Mouse (Mus musculus) midbrain, embryonic 10.5 days (tissue): ENCODE results near the gene Spz1. TPM values are rescaled to one million over a fixed set of nuclear protein-coding genes. Genes with fewer than 3 reads are reported as not detected.
A peak's percentile ranks its signal among the peaks of the same experiment; 100 is the strongest.

ENCODE experiments used
- DNase-seq: peaks from one replicate; pipeline ENCODE4 v3.0.0-alpha.2; 2017; ENCODE audit warnings: low spot score
- H3K27ac ChIP-seq: fragments of 300-500 bp; sonication (generic); replicated peaks from 2 replicates; pipeline ENCODE4 v1.5.1; 2016; ENCODE audit warnings: mild to moderate bottlenecking
- H3K27me3 ChIP-seq: fragments of 300-500 bp; sonication (generic); 2 replicates; pipeline ENCODE4 v1.6.1; 2016; ENCODE audit warnings: low read depth, mild to moderate bottlenecking; ENCODE audit not compliant: poor library complexity, severe bottlenecking
- H3K36me3 ChIP-seq: fragments of 300-500 bp; sonication (generic); 2 replicates; pipeline ENCODE4 v1.6.1; 2016; ENCODE audit warnings: mild to moderate bottlenecking, moderate library complexity
- H3K4me1 ChIP-seq: fragments of 300-500 bp; sonication (generic); 2 replicates; pipeline ENCODE4 v1.6.1; 2016
- H3K4me3 ChIP-seq: fragments of 300-500 bp; sonication (generic); 2 replicates; pipeline ENCODE4 v1.5.1; 2016; ENCODE audit warnings: mild to moderate bottlenecking, moderate library complexity
- H3K9me3 ChIP-seq: fragments of 300-500 bp; sonication (generic); replicated peaks from 2 replicates; pipeline ENCODE4 v1.6.1; 2016; ENCODE audit warnings: mild to moderate bottlenecking
- WGBS: fragments of 180-500 bp; shearing (Covaris S2); methylation state at CpG from one replicate; pipeline ENCODE4 v1.1.7; 2016; 5-methylcytosine and 5-hydroxymethylcytosine counted together
- polyA plus RNA-seq: library from polyadenylated mRNA; unstranded; fragments of >200 nt; fragmentation: Nextera tagmentation; extraction: Ambion mirVana; gene quantifications from 2 replicates; pipeline ENCODE4 v1.2.1, GENCODE M21; 2016

Spz1 gene
- polyA plus RNA-seq, 1 experiment from 2014 or later: not detected

- Histone ChIP-seq H3K9me3 (no peaks in the 10 kb centered on the region), H3K36me3 (no peaks in the 10 kb centered on the region), H3K27me3 (no peaks in the 10 kb centered on the region), H3K4me1 (peaks cover 51% of the 10 kb centered on the region), H3K27ac (peak overlapping the region; percentile 80), H3K4me3 (0 out of 2 replicates have a peak overlapping the region, but pooled peaks have one; percentile 12)
- DNase-seq: peak; percentile 54
- 25% methylated on average over 3 of the region's 3 CpGs for WGBS
Measured at GRCm38 (mm10) chr13:92593731-92594396, 17.9 kb upstream of the Spz1 start.

DNA sequence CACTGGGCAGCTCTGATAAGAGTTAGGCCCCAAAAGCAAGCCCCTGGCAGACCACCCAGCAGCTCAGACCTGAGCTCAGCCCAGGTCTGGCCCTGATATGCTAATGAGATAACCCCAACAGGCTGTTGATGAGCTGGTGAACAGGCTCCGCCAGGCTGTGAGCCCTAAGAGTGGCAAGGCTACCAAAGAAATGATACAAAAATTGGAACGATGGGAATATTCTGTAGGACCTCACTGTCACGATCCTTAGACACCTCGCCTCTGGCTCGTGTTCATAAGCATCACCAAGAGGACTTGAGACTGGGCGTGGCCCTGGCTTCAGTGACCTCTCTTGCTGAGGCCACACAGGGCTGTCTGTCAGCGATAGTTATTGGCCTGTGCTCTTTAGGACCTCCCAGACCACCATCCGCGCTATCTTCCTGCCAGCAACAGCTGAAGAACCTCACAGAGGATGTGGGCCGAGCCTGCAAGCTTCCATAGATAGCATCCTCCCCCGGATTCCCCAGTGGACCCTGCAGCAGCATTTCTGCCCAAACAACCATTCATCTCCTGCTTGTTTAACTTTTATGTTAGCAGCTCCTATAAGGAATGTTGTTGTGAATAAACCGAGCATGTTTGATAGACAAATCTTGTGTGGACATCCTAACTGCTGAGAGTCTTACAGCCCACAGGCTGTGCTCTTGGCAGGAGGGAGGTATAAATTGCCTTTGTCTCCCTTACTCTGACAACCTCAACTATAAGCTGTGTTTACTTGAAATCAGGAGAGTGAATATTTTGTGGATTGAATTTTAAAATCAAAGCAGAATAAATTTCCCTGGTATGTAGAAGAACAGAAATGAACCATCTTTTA lies 17.0 kb upstream of the Spz1 start:
- Histone ChIP-seq H3K4me1 (peaks cover 51% of the 10 kb centered on the region), H3K36me3 (no peaks in the 10 kb centered on the region), H3K9me3 (no peaks in the 10 kb centered on the region), H3K27me3 (no peaks in the 10 kb centered on the region), H3K27ac (peak overlapping the region; percentile 80), H3K4me3 (peak overlapping the region; percentile 4; the same call in 1 of the 2 replicates)
- WGBS: 24% methylated on average over 12 of the region's 12 CpGs
- DNase-seq: peak; percentile 71

GRCm38 (mm10) chr13:92592268-92592785 lies 16.4 kb upstream of the Spz1 start:
- no peak overlapping the region; the same call in 1 of the 2 replicates for H3K4me3 ChIP-seq
- H3K27me3 ChIP-seq: no peaks in the 10 kb centered on the region
- H3K9me3 ChIP-seq: no peaks in the 10 kb centered on the region
- H3K4me1 ChIP-seq: peaks cover 53% of the 10 kb centered on the region
- WGBS: 35% methylated on average over 5 of the region's 5 CpGs
- H3K36me3 ChIP-seq: no peaks in the 10 kb centered on the region
- H3K27ac ChIP-seq: peak overlapping the region; percentile 80
- DNase-seq: no peak

- 75% methylated on average over 3 of the region's 3 CpGs for WGBS
- Histone ChIP-seq H3K36me3 (no peaks in the 10 kb centered on the region), H3K4me1 (peaks cover 55% of the 10 kb centered on the region), H3K27me3 (no peaks in the 10 kb centered on the region), H3K4me3 (no peak overlapping the region), H3K27ac (peak overlapping the region; percentile 39; the same call in 1 of the 2 replicates), H3K9me3 (no peaks in the 10 kb centered on the region)
- no peak for DNase-seq
Measured at GRCm38 (mm10) chr13:92591225-92591624, 15.3 kb upstream of the Spz1 start.

- Histone ChIP-seq H3K27ac (0 out of 2 replicates have a peak overlapping the region, but pooled peaks have one; percentile 46), H3K27me3 (no peaks in the 10 kb centered on the region), H3K4me3 (no peak overlapping the region), H3K36me3 (no peaks in the 10 kb centered on the region), H3K9me3 (no peaks in the 10 kb centered on the region), H3K4me1 (peaks cover 35% of the 10 kb centered on the region)
- no peak for DNase-seq
Measured at GRCm38 (mm10) chr13:92589255-92589654, 13.3 kb upstream of the Spz1 start.

DNA sequence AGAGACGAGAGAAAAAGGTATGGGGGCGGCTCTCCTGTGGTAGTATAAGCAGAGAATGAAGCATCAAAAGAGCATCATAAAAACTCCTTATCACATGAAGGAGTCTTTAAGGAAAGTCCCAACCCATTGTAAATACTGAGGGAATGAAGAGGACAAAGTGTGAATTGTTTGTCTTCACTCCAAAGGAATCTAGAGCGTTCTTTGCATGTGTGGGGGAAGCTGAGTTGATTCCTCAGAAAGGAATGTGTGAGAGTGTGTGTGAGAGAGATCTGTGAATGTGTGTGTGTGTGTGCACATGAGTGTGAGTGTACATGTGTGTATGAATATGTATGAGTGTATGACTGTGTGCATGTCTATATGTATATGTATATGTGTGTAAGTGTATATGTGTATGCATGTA lies 12.7 kb upstream of the Spz1 start:
- H3K27ac ChIP-seq: no peak overlapping the region
- H3K9me3 ChIP-seq: no peaks in the 10 kb centered on the region
- H3K36me3 ChIP-seq: no peaks in the 10 kb centered on the region
- DNase-seq: no peak
- H3K27me3 ChIP-seq: no peaks in the 10 kb centered on the region
- 76% methylated on average over 3 of the region's 3 CpGs for WGBS
- H3K4me1 ChIP-seq: peaks cover 30% of the 10 kb centered on the region
- no peak overlapping the region for H3K4me3 ChIP-seq

DNA sequence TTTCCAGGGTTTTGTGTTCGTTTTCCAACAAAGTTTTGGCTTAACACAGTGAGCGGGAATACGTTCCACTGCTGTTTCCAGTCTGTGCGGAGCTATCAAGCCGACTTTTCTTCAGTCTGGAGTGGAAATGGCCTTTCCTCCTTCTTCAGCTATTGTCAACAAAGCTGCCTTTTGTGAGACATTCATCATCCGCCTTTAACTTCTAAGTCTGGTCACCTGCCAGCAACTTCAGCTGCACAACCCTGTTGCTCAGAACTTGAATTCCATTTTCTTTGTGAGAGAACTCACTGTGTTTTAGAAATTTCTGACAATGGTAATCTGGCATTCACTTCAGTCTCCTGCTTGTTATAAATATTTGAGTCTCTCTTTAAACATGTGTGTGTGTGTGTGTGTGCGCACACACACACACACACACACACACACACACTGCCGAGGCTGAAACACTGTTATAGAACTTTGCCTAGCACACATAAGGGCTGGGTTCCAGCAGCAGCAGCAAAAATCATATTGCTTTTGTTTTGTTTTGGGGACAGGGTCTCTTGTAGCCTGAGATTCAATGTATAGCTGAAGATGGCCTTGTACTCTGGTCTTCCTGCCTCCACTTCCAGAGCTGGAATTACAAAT lies 8.2 kb upstream of the Spz1 start:
- Histone ChIP-seq H3K36me3 (no peaks in the 10 kb centered on the region), H3K27ac (no peak overlapping the region), H3K4me3 (no peak overlapping the region), H3K4me1 (peaks cover 13% of the 10 kb centered on the region), H3K9me3 (no peaks in the 10 kb centered on the region), H3K27me3 (no peaks in the 10 kb centered on the region)
- no peak for DNase-seq
- WGBS: 78% methylated on average over 8 of the region's 8 CpGs

DNA sequence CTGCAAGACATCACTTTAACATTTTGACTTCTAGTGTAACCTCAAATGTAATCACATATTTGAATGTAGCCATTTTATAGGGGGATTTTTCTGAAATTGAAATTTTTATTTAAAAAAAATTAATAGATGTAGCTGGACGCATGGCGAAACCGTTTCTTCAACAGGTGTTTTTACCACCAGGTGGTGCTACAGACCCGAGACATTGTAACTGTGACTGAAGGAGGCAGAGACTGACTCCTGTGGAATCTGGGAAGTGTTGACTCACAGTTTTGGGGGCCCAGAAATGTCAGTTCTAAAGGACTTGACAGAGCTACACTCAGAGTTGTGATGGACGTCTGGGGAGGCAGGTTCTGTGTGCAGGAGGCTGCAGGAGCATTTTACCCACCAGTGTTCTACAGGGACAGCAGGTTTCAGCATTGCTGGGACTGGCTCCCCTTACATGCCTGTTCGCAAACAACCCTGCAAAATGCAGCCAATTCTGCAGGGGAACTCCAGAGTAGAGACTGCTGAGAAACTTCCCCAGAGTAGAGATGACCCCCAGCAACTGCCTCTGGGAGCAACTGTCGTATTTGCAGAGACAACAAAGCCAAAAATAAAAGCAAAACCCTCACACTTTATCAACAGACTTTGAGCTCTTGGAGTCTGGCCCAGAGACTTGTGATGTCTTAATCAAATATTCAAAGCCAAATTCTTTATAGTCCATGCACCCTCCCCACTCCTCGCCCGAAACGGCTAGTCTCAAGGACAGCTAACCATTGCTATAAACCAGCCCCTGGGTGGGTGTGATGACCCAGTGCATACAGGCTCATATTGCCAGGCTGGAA lies 4.5 kb upstream of the Spz1 start:
- 44% methylated on average over 10 of the region's 10 CpGs for WGBS
- Histone ChIP-seq H3K27me3 (no peaks in the 10 kb centered on the region), H3K9me3 (no peaks in the 10 kb centered on the region), H3K4me1 (peaks cover 23% of the 10 kb centered on the region), H3K4me3 (no peak overlapping the region), H3K36me3 (no peaks in the 10 kb centered on the region), H3K27ac (peak overlapping the region; percentile 49)
- peak; percentile 62 for DNase-seq

- Histone ChIP-seq H3K4me3 (no peak overlapping the region), H3K27ac (no peak overlapping the region), H3K27me3 (no peaks in the 10 kb centered on the region), H3K4me1 (peaks cover 23% of the 10 kb centered on the region), H3K36me3 (no peaks in the 10 kb centered on the region), H3K9me3 (no peaks in the 10 kb centered on the region)
- DNase-seq: no peak
- WGBS: 85% methylated on average over 4 of the region's 4 CpGs
Measured at GRCm38 (mm10) chr13:92578210-92578609, 2.2 kb upstream of the Spz1 start.

DNA sequence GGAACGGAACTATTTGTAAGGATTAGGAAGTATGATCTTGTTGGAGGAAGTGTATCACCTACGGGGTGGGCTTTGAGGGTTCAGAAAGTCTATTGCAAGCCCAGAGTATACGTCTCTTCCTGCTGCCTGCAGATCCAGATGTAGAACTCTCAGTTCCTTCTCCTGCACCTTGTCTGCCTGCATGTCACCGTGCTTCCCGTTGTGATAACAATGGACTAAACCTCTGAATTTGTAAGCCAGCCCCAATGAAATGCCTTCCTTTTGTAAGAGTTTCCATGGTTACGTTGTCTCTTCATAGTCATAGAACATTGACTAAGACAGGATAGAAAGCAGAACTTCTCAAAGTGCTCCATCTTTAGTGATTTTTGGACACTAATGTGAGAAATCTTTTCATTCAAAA lies 716 bp upstream of the Spz1 start:
- H3K4me1 ChIP-seq: peaks cover 23% of the 10 kb centered on the region
- no peaks in the 10 kb centered on the region for H3K36me3 ChIP-seq
- H3K27me3 ChIP-seq: no peaks in the 10 kb centered on the region
- H3K9me3 ChIP-seq: no peaks in the 10 kb centered on the region
- no peak overlapping the region for H3K27ac ChIP-seq
- WGBS: 51% methylated on average over 6 of the region's 6 CpGs
- DNase-seq: no peak
- no peak overlapping the region for H3K4me3 ChIP-seq

DNA sequence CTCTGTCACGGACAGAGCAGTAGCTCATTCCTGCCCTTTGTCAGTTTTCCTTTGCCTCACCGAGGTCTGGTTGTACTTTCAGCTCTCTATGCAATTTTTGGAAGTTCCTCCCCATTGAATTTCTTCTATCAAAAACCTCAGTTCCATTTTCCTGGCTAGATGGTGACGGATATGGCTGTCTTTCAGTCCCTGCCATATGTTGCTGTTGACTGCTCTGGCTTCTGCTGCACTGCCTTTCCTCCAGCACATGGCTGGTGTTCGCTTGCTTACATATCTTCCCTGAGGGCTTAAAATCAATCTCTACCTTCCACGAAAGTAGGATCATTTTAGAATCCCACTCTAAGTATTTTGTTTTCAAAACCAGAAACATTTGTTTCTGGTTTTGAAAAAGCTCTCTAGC lies 16.5 kb downstream of the Spz1 start:
- 73% methylated on average over 5 of the region's 5 CpGs for WGBS

DNA sequence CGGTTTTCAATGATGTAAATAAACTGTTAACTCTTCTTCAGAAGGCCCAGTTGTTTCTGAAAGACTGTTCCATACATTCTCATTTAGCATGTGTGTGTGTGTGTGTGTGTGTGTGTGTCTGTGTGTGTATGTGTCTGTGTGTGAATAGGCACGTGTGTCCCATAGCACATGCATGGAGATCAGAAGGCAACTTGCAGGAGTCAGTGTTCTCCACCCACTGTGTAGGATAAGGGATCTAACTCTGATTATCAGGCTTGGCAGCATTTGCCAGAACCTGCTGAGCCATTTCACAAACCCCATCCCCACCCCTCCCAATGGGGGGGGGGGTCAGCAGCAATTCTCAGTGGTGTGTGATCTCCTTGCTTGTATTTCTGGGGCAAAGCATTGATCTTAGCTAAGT lies 18.7 kb downstream of the Spz1 start:
- H3K27me3 ChIP-seq: no peaks in the 10 kb centered on the region
- no peak overlapping the region for H3K4me3 ChIP-seq
- H3K9me3 ChIP-seq: peaks cover 5% of the 10 kb centered on the region; the same call in 1 of the 2 replicates
- no peaks in the 10 kb centered on the region for H3K36me3 ChIP-seq
- peak; percentile 38 for DNase-seq
- WGBS: 57% methylated on average over 2 of the region's 2 CpGs
- peaks cover 25% of the 10 kb centered on the region for H3K4me1 ChIP-seq
- H3K27ac ChIP-seq: peak overlapping the region; percentile 78

More for the DNA sequence above, 16.5 kb downstream of the Spz1 start:
- Histone ChIP-seq H3K4me1 (peaks cover 25% of the 10 kb centered on the region), H3K9me3 (no peaks in the 10 kb centered on the region), H3K27me3 (no peaks in the 10 kb centered on the region), H3K27ac (no peak overlapping the region), H3K4me3 (no peak overlapping the region), H3K36me3 (no peaks in the 10 kb centered on the region)
- no peak for DNase-seq
